Mouse (Mus musculus) myocyte (in vitro differentiated cells): ENCODE results near the gene Ryr2.

Experiments
- CEBPB ChIP-seq: IDR thresholded peaks from 2 replicates; pipeline ENCODE4 v1.6.1; 2011; ENCODE audit warnings: mild to moderate bottlenecking, moderate library complexity; ENCODE audit not compliant: poor library complexity, insufficient read depth, severe bottlenecking
- E2F4 ChIP-seq: IDR thresholded peaks from one replicate; pipeline ENCODE4 v1.6.1; 2011; ENCODE audit warnings: mild to moderate bottlenecking, control low read depth, moderate library complexity; ENCODE audit not compliant: insufficient read depth
- MAX ChIP-seq: IDR thresholded peaks from one replicate; pipeline ENCODE4 v1.6.1; 2011; ENCODE audit warnings: low read depth, mild to moderate bottlenecking, control low read depth
- MYOD1 ChIP-seq, 3 experiments: IDR thresholded peaks; one replicate each; pipeline ENCODE4 v1.6.1; 2011; ENCODE audit warnings: control low read depth in 2 of 3, low read depth in 2 of 3, mild to moderate bottlenecking in 2 of 3, moderate library complexity in 1 of 3; ENCODE audit not compliant: insufficient read length in 2 of 3, control insufficient read depth in 1 of 3
- MYOG ChIP-seq, 3 experiments: IDR thresholded peaks; one replicate each; pipeline ENCODE4 v1.6.1; 2011; ENCODE audit warnings: control low read depth in 2 of 3, low read depth in 2 of 3, mild to moderate bottlenecking in 2 of 3; ENCODE audit not compliant: insufficient read length in 2 of 3, control insufficient read depth in 1 of 3, insufficient read depth in 1 of 3
- POLR2A ChIP-seq: IDR thresholded peaks from one replicate; pipeline ENCODE4 v1.6.1; 2011; ENCODE audit warnings: low read depth, mild to moderate bottlenecking, control low read depth, moderate library complexity; ENCODE audit not compliant: insufficient read length
- POLR2AphosphoS2 ChIP-seq: IDR thresholded peaks from one replicate; pipeline ENCODE4 v1.6.1; 2011; ENCODE audit warnings: low read depth, control low read depth; ENCODE audit not compliant: insufficient read length
- REST ChIP-seq: IDR thresholded peaks from one replicate; pipeline ENCODE4 v1.6.1; 2011; ENCODE audit warnings: mild to moderate bottlenecking, control low read depth, moderate library complexity; ENCODE audit not compliant: insufficient read depth, insufficient read length
- SRF ChIP-seq: IDR thresholded peaks from one replicate; pipeline ENCODE4 v1.6.1; 2011; ENCODE audit warnings: low read depth; ENCODE audit not compliant: control insufficient read depth, insufficient read length
- TCF12 ChIP-seq: IDR thresholded peaks from one replicate; pipeline ENCODE4 v1.6.1; 2011; ENCODE audit warnings: mild to moderate bottlenecking, control low read depth; ENCODE audit not compliant: poor library complexity, insufficient read depth, severe bottlenecking
- TCF3 ChIP-seq: IDR thresholded peaks from one replicate; pipeline ENCODE4 v1.6.1; 2011; ENCODE audit warnings: low read depth, control low read depth; ENCODE audit not compliant: insufficient read length
- USF1 ChIP-seq: IDR thresholded peaks from one replicate; pipeline ENCODE4 v1.6.1; 2011; ENCODE audit warnings: low read depth, mild to moderate bottlenecking, control low read depth, moderate library complexity

- TF ChIP-seq USF1: no peak
- TF ChIP-seq POLR2A: no peak
- TF ChIP-seq CEBPB: no peak
- TF ChIP-seq REST: no peak
- TF ChIP-seq E2F4: no peak
- TF ChIP-seq TCF12: no peak
- no peak for TF ChIP-seq MAX
- no peak for TF ChIP-seq MYOG (IDR thresholded peaks at IDR 0.05; ENCODE audit: control insufficient read depth in 1 of 3, insufficient read depth in 1 of 3, insufficient read length in 2 of 3, low read depth in 2 of 3)
- TF ChIP-seq POLR2AphosphoS2: no peak
- TF ChIP-seq MYOD1 (IDR thresholded peaks at IDR 0.05; ENCODE audit: control insufficient read depth in 1 of 3, insufficient read length in 2 of 3, low read depth in 2 of 3): no peak
- TF ChIP-seq SRF: no peak
- no peak for TF ChIP-seq TCF3
These were observed 77.4 kb downstream of the Ryr2 start for GRCm38 (mm10) chr13:12029326-12029725.
